Mouse (Mus musculus) myocyte (in vitro differentiated cells): ENCODE measurements around the gene Stk39.

Experiments used
- CEBPB ChIP-seq: IDR thresholded peaks from 2 replicates; pipeline ENCODE4 v1.6.1; 2011; ENCODE audit warnings: mild to moderate bottlenecking, moderate library complexity; ENCODE audit not compliant: poor library complexity, insufficient read depth, severe bottlenecking
- MYOD1 ChIP-seq, 3 experiments: IDR thresholded peaks; one replicate each; pipeline ENCODE4 v1.6.1; 2011; ENCODE audit warnings: control low read depth in 2 of 3, low read depth in 2 of 3, mild to moderate bottlenecking in 2 of 3, moderate library complexity in 1 of 3; ENCODE audit not compliant: insufficient read length in 2 of 3, control insufficient read depth in 1 of 3
- POLR2A ChIP-seq: IDR thresholded peaks from one replicate; pipeline ENCODE4 v1.6.1; 2011; ENCODE audit warnings: low read depth, mild to moderate bottlenecking, control low read depth, moderate library complexity; ENCODE audit not compliant: insufficient read length
- POLR2AphosphoS2 ChIP-seq: IDR thresholded peaks from one replicate; pipeline ENCODE4 v1.6.1; 2011; ENCODE audit warnings: low read depth, control low read depth; ENCODE audit not compliant: insufficient read length
- USF1 ChIP-seq: IDR thresholded peaks from one replicate; pipeline ENCODE4 v1.6.1; 2011; ENCODE audit warnings: low read depth, mild to moderate bottlenecking, control low read depth, moderate library complexity

- TF ChIP-seq POLR2A, result no peak
- TF ChIP-seq CEBPB, result no peak
- no peak for TF ChIP-seq MYOD1 (IDR thresholded peaks at IDR 0.05; ENCODE audit: control insufficient read depth in 1 of 3, insufficient read length in 2 of 3, low read depth in 2 of 3)
- TF ChIP-seq POLR2AphosphoS2, result no peak
- no peak for TF ChIP-seq USF1
These were observed 105.8 kb downstream of the Stk39 start for GRCm38 (mm10) chr2:68366091-68366896.
